Mouse (Mus musculus) MEL (cell line): ENCODE results near the gene Ngly1.

Experiments used
- CTCF ChIP-seq, 3 experiments: IDR thresholded peaks in 2 of 3; conservative IDR thresholded peaks in 1 of 3; 2 replicates each; pipeline ENCODE4 v1.5.1; 2011 to 2012; ENCODE audit warnings: low read length in 3 of 3, low read depth in 2 of 3, mild to moderate bottlenecking in 2 of 3, improper control_type of control experiment in 1 of 3, inconsistent platforms in 1 of 3, mixed read lengths in 1 of 3, moderate library complexity in 1 of 3; ENCODE audit not compliant: control insufficient read depth in 1 of 3, insufficient read depth in 1 of 3, poor library complexity in 1 of 3, severe bottlenecking in 1 of 3
- E2F4 ChIP-seq: IDR thresholded peaks from 2 replicates; pipeline ENCODE4 v1.6.1; 2011; ENCODE audit warnings: low read depth, low read length, improper control_type of control experiment, borderline replicate concordance
- JUND ChIP-seq: IDR thresholded peaks from 2 replicates; pipeline ENCODE4 v1.6.1; 2011; ENCODE audit warnings: low read depth, mild to moderate bottlenecking, improper control_type of control experiment, low read length
- MXI1 ChIP-seq: IDR thresholded peaks from 2 replicates; pipeline ENCODE4 v1.6.1; 2011; ENCODE audit warnings: mild to moderate bottlenecking, low read depth, low read length, improper control_type of control experiment
- POLR2A ChIP-seq, 2 experiments: IDR thresholded peaks; 2 replicates each; pipeline ENCODE4 v1.6.1; 2011 to 2012; ENCODE audit warnings: low read length in 2 of 2, mild to moderate bottlenecking in 2 of 2, control low read depth in 1 of 2, improper control_type of control experiment in 1 of 2, low read depth in 1 of 2, moderate library complexity in 1 of 2; ENCODE audit not compliant: control insufficient read depth in 1 of 2, insufficient read depth in 1 of 2, poor library complexity in 1 of 2
- POLR2AphosphoS2 ChIP-seq: IDR thresholded peaks from 2 replicates; pipeline ENCODE4 v1.6.1; 2011; ENCODE audit warnings: low read length, improper control_type of control experiment

- no peak for TF ChIP-seq E2F4
- TF ChIP-seq POLR2A (IDR thresholded peaks at IDR 0.05; ENCODE audit: control insufficient read depth in 1 of 2, insufficient read depth in 1 of 2, low read depth in 1 of 2, low read length in 2 of 2, poor library complexity in 1 of 2): peak; percentile 78 to 91; a peak in 3 of 4 replicates
- TF ChIP-seq MXI1: peak; percentile 83
- no peak for TF ChIP-seq JUND
- TF ChIP-seq POLR2AphosphoS2: peak; percentile 77
- TF ChIP-seq CTCF (IDR thresholded peaks at IDR 0.05 in 2 of 3, conservative IDR thresholded peaks at IDR 0.05 in 1 of 3; ENCODE audit: control insufficient read depth in 1 of 3, insufficient read depth in 1 of 3, low read depth in 2 of 3, low read length in 3 of 3, poor library complexity in 1 of 3, severe bottlenecking in 1 of 3): peak in 2 of 3 experiments; percentile 0 to 24; a peak in 2 of 6 replicates
These were observed 6.0 kb upstream of the Ngly1 start for GRCm38 (mm10) chr14:16242947-16243602.
